Mouse (Mus musculus) embryonic facial prominence, embryonic 10.5 days (tissue): ENCODE measurements at regions not wholly inside any gene's neighbourhood (a gene's known extent, or its start where the extent isn't known, plus 50 kb on each side); places are given as distances from the start of the nearest gene placed in this dataset.

ENCODE experiments used
- DNase-seq: peaks from one replicate; pipeline ENCODE4 v3.0.0-alpha.2; 2017; ENCODE audit warnings: low spot score
- H3K27ac ChIP-seq: fragments of 300-500 bp; sonication (generic); replicated peaks from 2 replicates; pipeline ENCODE4 v1.5.1; 2016; ENCODE audit warnings: mild to moderate bottlenecking
- H3K27me3 ChIP-seq: fragments of 300-500 bp; sonication (generic); replicated peaks from 2 replicates; pipeline ENCODE4 v1.6.1; 2016; ENCODE audit warnings: low read depth, mild to moderate bottlenecking; ENCODE audit not compliant: poor library complexity, severe bottlenecking
- H3K36me3 ChIP-seq: fragments of 300-500 bp; sonication (generic); replicated peaks from 2 replicates; pipeline ENCODE4 v1.6.1; 2016; ENCODE audit warnings: mild to moderate bottlenecking, moderate library complexity
- H3K4me1 ChIP-seq: fragments of 300-500 bp; sonication (generic); 2 replicates; pipeline ENCODE4 v1.6.1; 2016
- H3K4me3 ChIP-seq: fragments of 300-500 bp; sonication (generic); 2 replicates; pipeline ENCODE4 v1.5.1; 2016; ENCODE audit warnings: mild to moderate bottlenecking, moderate library complexity
- H3K9me3 ChIP-seq: fragments of 300-500 bp; sonication (generic); 2 replicates; pipeline ENCODE4 v1.6.1; 2016; ENCODE audit warnings: mild to moderate bottlenecking
- WGBS: fragments of 180-500 bp; shearing (Covaris S2); methylation state at CpG from one replicate; pipeline ENCODE4 v1.1.7; 2016; 5-methylcytosine and 5-hydroxymethylcytosine counted together

- no peak overlapping the region for H3K4me3 ChIP-seq
- WGBS, result 83% methylated on average over 4 of the region's 4 CpGs
- H3K36me3 ChIP-seq, result no peaks in the 10 kb centered on the region
- H3K9me3 ChIP-seq, result no peaks in the 10 kb centered on the region
- H3K27me3 ChIP-seq, result no peaks in the 10 kb centered on the region
- no peak overlapping the region for H3K27ac ChIP-seq
- no peaks in the 10 kb centered on the region for H3K4me1 ChIP-seq
- no peak for DNase-seq
Observed at GRCm38 (mm10) chr11:48221156-48221555, 232.4 kb upstream of the Sgcd start.

- no peaks in the 10 kb centered on the region for H3K9me3 ChIP-seq
- no peak overlapping the region for H3K4me3 ChIP-seq
- H3K27ac ChIP-seq, result no peak overlapping the region
- 80% methylated on average over 1 of the region's 1 CpGs for WGBS
- no peaks in the 10 kb centered on the region for H3K4me1 ChIP-seq
- no peaks in the 10 kb centered on the region for H3K27me3 ChIP-seq
- DNase-seq, result no peak
- H3K36me3 ChIP-seq, result no peaks in the 10 kb centered on the region
Observed at GRCm38 (mm10) chr11:48219157-48219556, 230.4 kb upstream of the Sgcd start.

- Histone ChIP-seq H3K4me1 (no peaks in the 10 kb centered on the region), H3K4me3 (no peak overlapping the region), H3K27me3 (no peaks in the 10 kb centered on the region), H3K36me3 (no peaks in the 10 kb centered on the region), H3K9me3 (no peaks in the 10 kb centered on the region), H3K27ac (no peak overlapping the region)
- no peak for DNase-seq
- WGBS, result 71% methylated on average over 2 of the region's 2 CpGs
Observed at GRCm38 (mm10) chr11:48216762-48217161, 228.0 kb upstream of the Sgcd start.

GRCm38 (mm10) chr11:48186604-48187003 is 197.8 kb upstream of the Sgcd start:
- Histone ChIP-seq H3K27me3 (no peaks in the 10 kb centered on the region), H3K36me3 (no peaks in the 10 kb centered on the region), H3K27ac (no peak overlapping the region), H3K9me3 (no peaks in the 10 kb centered on the region), H3K4me3 (no peak overlapping the region), H3K4me1 (no peaks in the 10 kb centered on the region)
- no peak for DNase-seq
- WGBS, result 60% methylated on average over 4 of the region's 4 CpGs

- Histone ChIP-seq H3K4me3 (no peak overlapping the region), H3K27me3 (no peaks in the 10 kb centered on the region), H3K4me1 (no peaks in the 10 kb centered on the region), H3K9me3 (no peaks in the 10 kb centered on the region), H3K27ac (no peak overlapping the region), H3K36me3 (no peaks in the 10 kb centered on the region)
- peak; percentile 9 for DNase-seq
Observed at GRCm38 (mm10) chr11:48178943-48179342, 190.2 kb upstream of the Sgcd start.

- no peaks in the 10 kb centered on the region for H3K9me3 ChIP-seq
- no peak for DNase-seq
- H3K27me3 ChIP-seq, result no peaks in the 10 kb centered on the region
- H3K36me3 ChIP-seq, result no peaks in the 10 kb centered on the region
- no peak overlapping the region for H3K27ac ChIP-seq
- WGBS, result 36% methylated on average over 3 of the region's 3 CpGs
- no peaks in the 10 kb centered on the region for H3K4me1 ChIP-seq
- H3K4me3 ChIP-seq, result no peak overlapping the region
Observed at GRCm38 (mm10) chr11:48178174-48178573, 189.4 kb upstream of the Sgcd start.

GRCm38 (mm10) chr11:48176451-48176850 is 187.7 kb upstream of the Sgcd start:
- Histone ChIP-seq H3K27me3 (no peaks in the 10 kb centered on the region), H3K4me1 (no peaks in the 10 kb centered on the region), H3K36me3 (no peaks in the 10 kb centered on the region), H3K9me3 (no peaks in the 10 kb centered on the region), H3K4me3 (no peak overlapping the region), H3K27ac (no peak overlapping the region)
- no peak for DNase-seq
- 75% methylated on average over 4 of the region's 4 CpGs for WGBS

GRCm38 (mm10) chr11:48152219-48152618 is 163.4 kb upstream of the Sgcd start:
- no peaks in the 10 kb centered on the region for H3K27me3 ChIP-seq
- 84% methylated on average over 6 of the region's 6 CpGs for WGBS
- no peak overlapping the region for H3K27ac ChIP-seq
- no peak overlapping the region for H3K4me3 ChIP-seq
- no peaks in the 10 kb centered on the region for H3K4me1 ChIP-seq
- no peaks in the 10 kb centered on the region for H3K36me3 ChIP-seq
- DNase-seq, result no peak
- H3K9me3 ChIP-seq, result no peaks in the 10 kb centered on the region

- no peaks in the 10 kb centered on the region for H3K9me3 ChIP-seq
Observed at GRCm38 (mm10) chr11:48133335-48133734, 144.6 kb upstream of the Sgcd start.

GRCm38 (mm10) chr11:48098063-48098462 is 109.3 kb upstream of the Sgcd start:
- no peaks in the 10 kb centered on the region for H3K36me3 ChIP-seq
- no peaks in the 10 kb centered on the region for H3K4me1 ChIP-seq
- DNase-seq, result no peak
- H3K9me3 ChIP-seq, result no peaks in the 10 kb centered on the region
- H3K27ac ChIP-seq, result no peak overlapping the region
- H3K4me3 ChIP-seq, result no peak overlapping the region
- no peaks in the 10 kb centered on the region for H3K27me3 ChIP-seq
- WGBS, result 86% methylated on average over 3 of the region's 3 CpGs

More at GRCm38 (mm10) chr11:48133335-48133734, 144.6 kb upstream of the Sgcd start:
- Histone ChIP-seq H3K4me3 (no peak overlapping the region), H3K4me1 (no peaks in the 10 kb centered on the region), H3K27ac (no peak overlapping the region), H3K27me3 (no peaks in the 10 kb centered on the region), H3K36me3 (no peaks in the 10 kb centered on the region)
- no peak for DNase-seq

GRCm38 (mm10) chr11:48097455-48097854 is 108.7 kb upstream of the Sgcd start:
- H3K27ac ChIP-seq, result no peak overlapping the region
- H3K4me3 ChIP-seq, result no peak overlapping the region
- H3K27me3 ChIP-seq, result no peaks in the 10 kb centered on the region
- no peaks in the 10 kb centered on the region for H3K9me3 ChIP-seq
- H3K36me3 ChIP-seq, result no peaks in the 10 kb centered on the region
- peaks cover 2% of the 10 kb centered on the region for H3K4me1 ChIP-seq
- 92% methylated on average over 6 of the region's 6 CpGs for WGBS
- DNase-seq, result no peak

GRCm38 (mm10) chr11:48067072-48067471 is 78.3 kb upstream of the Sgcd start:
- no peaks in the 10 kb centered on the region for H3K9me3 ChIP-seq
- H3K4me3 ChIP-seq, result no peak overlapping the region
- H3K36me3 ChIP-seq, result no peaks in the 10 kb centered on the region
- no peaks in the 10 kb centered on the region for H3K27me3 ChIP-seq
- WGBS, result 86% methylated on average over 3 of the region's 3 CpGs
- DNase-seq, result no peak
- H3K4me1 ChIP-seq, result no peaks in the 10 kb centered on the region
- H3K27ac ChIP-seq, result no peak overlapping the region

GRCm38 (mm10) chr11:48063719-48064118 is 75.0 kb upstream of the Sgcd start:
- no peak overlapping the region for H3K27ac ChIP-seq
- H3K27me3 ChIP-seq, result no peaks in the 10 kb centered on the region
- DNase-seq, result no peak
- WGBS, result 83% methylated on average over 9 of the region's 9 CpGs
- no peaks in the 10 kb centered on the region for H3K9me3 ChIP-seq
- no peaks in the 10 kb centered on the region for H3K36me3 ChIP-seq
- H3K4me1 ChIP-seq, result no peaks in the 10 kb centered on the region
- no peak overlapping the region for H3K4me3 ChIP-seq

- no peak overlapping the region for H3K27ac ChIP-seq
- H3K4me1 ChIP-seq, result no peaks in the 10 kb centered on the region
- no peak for DNase-seq
- H3K9me3 ChIP-seq, result no peaks in the 10 kb centered on the region
- H3K4me3 ChIP-seq, result no peak overlapping the region
- H3K27me3 ChIP-seq, result no peaks in the 10 kb centered on the region
- no peaks in the 10 kb centered on the region for H3K36me3 ChIP-seq
Observed at GRCm38 (mm10) chr11:48061501-48061900, 72.7 kb upstream of the Sgcd start.
